Mouse (Mus musculus) embryonic facial prominence, embryonic 10.5 days (tissue): ENCODE measurements around the gene Ugt1a6a. TPM values are rescaled to one million over a fixed set of nuclear protein-coding genes. Genes with fewer than 3 reads are reported as not detected.

Experiments
- DNase-seq: peaks from one replicate; pipeline ENCODE4 v3.0.0-alpha.2; 2017; ENCODE audit warnings: low spot score
- H3K27ac ChIP-seq: fragments of 300-500 bp; sonication (generic); replicated peaks from 2 replicates; pipeline ENCODE4 v1.5.1; 2016; ENCODE audit warnings: mild to moderate bottlenecking
- H3K27me3 ChIP-seq: fragments of 300-500 bp; sonication (generic); replicated peaks from 2 replicates; pipeline ENCODE4 v1.6.1; 2016; ENCODE audit warnings: low read depth, mild to moderate bottlenecking; ENCODE audit not compliant: poor library complexity, severe bottlenecking
- H3K36me3 ChIP-seq: fragments of 300-500 bp; sonication (generic); replicated peaks from 2 replicates; pipeline ENCODE4 v1.6.1; 2016; ENCODE audit warnings: mild to moderate bottlenecking, moderate library complexity
- H3K4me1 ChIP-seq: fragments of 300-500 bp; sonication (generic); 2 replicates; pipeline ENCODE4 v1.6.1; 2016
- H3K4me3 ChIP-seq: fragments of 300-500 bp; sonication (generic); 2 replicates; pipeline ENCODE4 v1.5.1; 2016; ENCODE audit warnings: mild to moderate bottlenecking, moderate library complexity
- H3K9me3 ChIP-seq: fragments of 300-500 bp; sonication (generic); 2 replicates; pipeline ENCODE4 v1.6.1; 2016; ENCODE audit warnings: mild to moderate bottlenecking
- WGBS: fragments of 180-500 bp; shearing (Covaris S2); methylation state at CpG from one replicate; pipeline ENCODE4 v1.1.7; 2016; 5-methylcytosine and 5-hydroxymethylcytosine counted together
- polyA plus RNA-seq: library from polyadenylated mRNA; unstranded; fragments of >200 nt; fragmentation: Nextera tagmentation; extraction: Ambion mirVana; gene quantifications from 2 replicates; pipeline ENCODE4 v1.2.1, GENCODE M21; 2016

The Ugt1a6a gene
- polyA plus RNA-seq, 1 experiment from 2014 or later, result 0.45 TPM

DNA sequence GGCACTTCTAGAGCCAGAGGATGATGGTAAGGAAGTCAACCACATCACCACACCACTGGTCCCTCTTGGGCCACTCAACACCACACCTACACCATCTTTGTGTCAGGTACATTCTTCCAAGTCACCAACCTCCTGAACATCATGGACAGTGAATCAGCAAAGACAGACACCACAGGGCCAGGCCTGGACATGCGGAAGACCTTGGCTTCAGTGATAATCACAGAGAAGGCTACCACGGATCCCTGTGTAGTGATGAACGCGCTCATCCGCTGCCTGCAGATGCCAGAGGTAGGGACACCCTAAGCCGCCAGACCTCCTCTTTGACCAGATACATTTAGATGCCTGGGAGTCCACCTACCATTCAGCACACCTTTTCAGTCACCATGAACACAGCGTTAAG is 93.5 kb downstream of the Ugt1a6a start:
- Histone ChIP-seq H3K9me3 (peaks cover 79% of the 10 kb centered on the region), H3K27me3 (no peaks in the 10 kb centered on the region), H3K4me3 (no peak overlapping the region), H3K27ac (no peak overlapping the region), H3K36me3 (no peaks in the 10 kb centered on the region), H3K4me1 (no peaks in the 10 kb centered on the region)
- 70% methylated on average over 7 of the region's 7 CpGs for WGBS
- DNase-seq, result no peak

GRCm38 (mm10) chr1:88229566-88229965 is 95.0 kb downstream of the Ugt1a6a start:
- Histone ChIP-seq H3K4me1 (no peaks in the 10 kb centered on the region), H3K9me3 (peaks cover 93% of the 10 kb centered on the region), H3K4me3 (no peak overlapping the region), H3K36me3 (no peaks in the 10 kb centered on the region), H3K27ac (no peak overlapping the region), H3K27me3 (no peaks in the 10 kb centered on the region)
- 84% methylated on average over 3 of the region's 3 CpGs for WGBS
- DNase-seq, result no peak

DNA sequence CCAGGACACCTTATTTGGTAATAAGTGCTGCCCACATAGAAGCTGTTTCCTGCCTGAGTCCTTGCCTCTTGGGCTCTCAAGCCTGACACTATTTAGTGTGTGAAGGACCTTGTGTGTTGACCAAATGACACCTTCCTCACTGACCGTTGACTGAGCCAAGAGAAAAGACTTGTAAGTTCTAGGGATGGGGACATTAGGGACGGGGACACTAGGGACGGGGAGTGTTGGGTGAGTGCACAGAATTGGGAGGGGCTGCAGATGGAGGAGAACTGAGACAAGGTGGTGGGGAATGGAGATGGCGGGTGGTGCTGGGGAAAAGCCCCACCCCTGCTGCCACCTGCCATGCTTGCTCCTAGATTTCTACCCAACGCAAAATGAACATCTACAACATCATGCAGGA is 95.4 kb downstream of the Ugt1a6a start:
- peaks cover 98% of the 10 kb centered on the region for H3K9me3 ChIP-seq

GRCm38 (mm10) chr1:88230421-88230820 is 95.8 kb downstream of the Ugt1a6a start:
- WGBS, result 69% methylated on average over 7 of the region's 7 CpGs
- no peak for DNase-seq
- Histone ChIP-seq H3K4me3 (no peak overlapping the region), H3K9me3 (peaks cover 100% of the 10 kb centered on the region), H3K27me3 (no peaks in the 10 kb centered on the region), H3K4me1 (no peaks in the 10 kb centered on the region), H3K36me3 (no peaks in the 10 kb centered on the region), H3K27ac (no peak overlapping the region)

More for the DNA sequence above, 95.4 kb downstream of the Ugt1a6a start:
- H3K4me3 ChIP-seq, result no peak overlapping the region
- H3K27me3 ChIP-seq, result no peaks in the 10 kb centered on the region
- H3K36me3 ChIP-seq, result no peaks in the 10 kb centered on the region
- H3K27ac ChIP-seq, result no peak overlapping the region
- whole genome bisulfite sequencing, result 89% methylated on average over 5 of the region's 5 CpGs
- H3K4me1 ChIP-seq, result no peaks in the 10 kb centered on the region
- DNase-seq, result no peak

DNA sequence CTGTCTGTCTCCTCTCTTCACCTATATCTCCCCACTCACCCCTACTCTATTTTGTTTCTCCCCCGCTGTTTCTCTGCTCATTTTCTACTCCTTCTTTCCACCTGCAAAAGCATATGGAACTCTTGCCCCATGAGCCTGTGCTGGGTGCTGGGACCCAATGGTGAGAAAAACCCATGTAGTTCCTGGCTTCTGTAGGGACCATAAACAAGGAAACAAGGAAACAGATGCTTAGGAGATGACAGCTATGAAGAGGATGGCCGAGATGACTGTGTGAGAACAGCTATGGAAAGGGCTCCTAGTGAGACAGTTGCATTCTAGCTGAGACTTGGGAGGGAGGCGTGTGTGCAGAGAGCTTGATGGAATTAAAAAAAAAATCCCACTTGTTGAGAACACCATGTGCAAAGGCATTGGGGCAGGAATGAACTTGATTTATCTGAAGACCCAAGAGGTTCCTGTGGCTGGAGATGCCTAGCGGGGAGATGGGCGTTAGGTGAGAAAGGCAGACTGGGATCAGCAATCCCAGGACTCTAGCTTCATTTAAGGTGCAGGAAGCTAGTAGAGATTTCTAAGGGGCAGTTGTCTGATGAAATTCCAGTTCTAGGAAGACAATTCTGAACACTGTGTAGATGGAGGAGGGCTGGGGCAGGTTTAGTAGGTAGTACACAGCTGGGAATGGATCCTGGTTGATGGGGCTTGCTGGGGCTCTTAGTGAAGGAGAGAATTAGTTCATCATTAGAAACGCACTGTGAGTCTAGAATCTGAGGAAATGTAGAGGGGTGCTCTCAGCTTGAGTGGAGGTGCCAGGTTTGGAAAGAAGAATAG is 96.6 kb downstream of the Ugt1a6a start:
- Histone ChIP-seq H3K4me1 (no peaks in the 10 kb centered on the region), H3K27me3 (no peaks in the 10 kb centered on the region), H3K4me3 (no peak overlapping the region), H3K9me3 (peaks cover 100% of the 10 kb centered on the region), H3K27ac (no peak overlapping the region), H3K36me3 (no peaks in the 10 kb centered on the region)
- DNase-seq, result no peak
- 76% methylated on average over 6 of the region's 6 CpGs for WGBS

DNA sequence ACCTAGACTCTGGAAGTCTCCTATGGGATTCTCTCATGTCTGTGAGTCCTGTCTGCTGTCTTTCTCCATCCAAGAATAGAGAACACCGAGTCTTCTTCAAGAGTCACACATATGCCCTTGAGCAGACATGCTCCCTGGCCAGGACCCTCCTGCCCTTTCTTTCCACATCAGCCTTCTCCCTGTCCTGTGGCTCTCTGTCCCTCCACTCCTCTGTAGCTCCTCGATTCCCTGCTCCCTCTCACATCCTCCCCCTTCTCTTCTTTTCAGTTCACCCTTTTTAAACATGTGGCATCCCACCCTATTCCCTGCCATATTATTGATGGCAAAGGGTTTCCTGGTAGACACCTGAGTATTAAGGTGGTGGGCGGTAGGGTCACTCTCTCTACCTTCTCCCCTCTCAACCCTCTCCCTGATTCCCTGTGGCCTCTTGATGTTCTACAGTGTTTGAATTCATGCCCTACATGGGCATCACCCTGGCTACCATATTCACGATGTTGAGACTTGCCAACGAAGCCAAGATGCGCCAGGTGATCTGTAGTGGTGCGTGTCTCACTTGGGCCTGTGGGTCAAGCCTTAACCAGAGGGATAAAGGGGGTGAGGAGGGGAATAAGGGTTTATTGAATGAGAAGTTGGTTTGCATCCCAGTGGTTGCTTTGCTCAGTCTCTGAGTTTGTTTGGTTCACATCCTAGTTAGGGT is 97.3 kb downstream of the Ugt1a6a start:
- 69% methylated on average over 7 of the region's 7 CpGs for WGBS
- no peak overlapping the region for H3K27ac ChIP-seq
- H3K4me1 ChIP-seq, result no peaks in the 10 kb centered on the region
- DNase-seq, result no peak
- no peaks in the 10 kb centered on the region for H3K27me3 ChIP-seq
- no peak overlapping the region for H3K4me3 ChIP-seq
- H3K36me3 ChIP-seq, result no peaks in the 10 kb centered on the region
- peaks cover 97% of the 10 kb centered on the region for H3K9me3 ChIP-seq

DNA sequence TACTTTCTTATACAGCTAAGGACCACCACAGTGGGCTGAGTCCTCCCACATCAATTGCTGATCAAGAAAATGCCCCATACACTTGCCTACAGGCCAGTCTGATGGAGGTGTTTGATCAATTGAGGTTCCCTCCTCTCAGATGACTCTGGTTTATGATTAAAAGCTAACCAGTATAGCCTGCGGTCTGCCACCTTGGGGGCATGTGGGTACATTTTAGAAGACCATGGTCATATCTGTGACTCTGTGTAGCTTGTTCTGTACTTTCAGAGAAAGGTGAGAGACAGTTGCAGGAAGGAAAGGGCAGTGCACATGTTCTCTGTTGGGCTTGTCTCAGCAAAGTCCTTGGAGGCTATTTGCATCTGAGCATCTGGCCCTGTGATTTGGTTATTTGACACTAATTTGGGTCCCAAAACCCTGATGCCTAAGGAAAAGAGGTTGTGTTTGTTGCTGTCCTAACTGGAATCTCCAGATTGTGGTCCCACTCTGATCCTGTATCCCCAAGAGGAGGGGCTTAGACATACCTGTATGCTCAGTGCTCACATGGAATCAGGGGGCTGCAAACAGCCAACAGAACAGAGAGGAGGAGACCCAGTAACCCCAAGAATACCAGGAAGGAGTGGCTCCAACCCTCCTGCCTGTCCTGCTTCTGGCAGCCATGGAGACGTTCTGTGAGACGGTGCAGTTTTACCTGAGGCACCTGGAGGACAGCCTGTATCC is 98.2 kb downstream of the Ugt1a6a start:
- H3K36me3 ChIP-seq, result no peaks in the 10 kb centered on the region
- DNase-seq, result no peak
- no peaks in the 10 kb centered on the region for H3K4me1 ChIP-seq
- peaks cover 97% of the 10 kb centered on the region for H3K9me3 ChIP-seq
- H3K4me3 ChIP-seq, result no peak overlapping the region
- no peaks in the 10 kb centered on the region for H3K27me3 ChIP-seq
- H3K27ac ChIP-seq, result no peak overlapping the region
- WGBS, result 56% methylated on average over 3 of the region's 3 CpGs

DNA sequence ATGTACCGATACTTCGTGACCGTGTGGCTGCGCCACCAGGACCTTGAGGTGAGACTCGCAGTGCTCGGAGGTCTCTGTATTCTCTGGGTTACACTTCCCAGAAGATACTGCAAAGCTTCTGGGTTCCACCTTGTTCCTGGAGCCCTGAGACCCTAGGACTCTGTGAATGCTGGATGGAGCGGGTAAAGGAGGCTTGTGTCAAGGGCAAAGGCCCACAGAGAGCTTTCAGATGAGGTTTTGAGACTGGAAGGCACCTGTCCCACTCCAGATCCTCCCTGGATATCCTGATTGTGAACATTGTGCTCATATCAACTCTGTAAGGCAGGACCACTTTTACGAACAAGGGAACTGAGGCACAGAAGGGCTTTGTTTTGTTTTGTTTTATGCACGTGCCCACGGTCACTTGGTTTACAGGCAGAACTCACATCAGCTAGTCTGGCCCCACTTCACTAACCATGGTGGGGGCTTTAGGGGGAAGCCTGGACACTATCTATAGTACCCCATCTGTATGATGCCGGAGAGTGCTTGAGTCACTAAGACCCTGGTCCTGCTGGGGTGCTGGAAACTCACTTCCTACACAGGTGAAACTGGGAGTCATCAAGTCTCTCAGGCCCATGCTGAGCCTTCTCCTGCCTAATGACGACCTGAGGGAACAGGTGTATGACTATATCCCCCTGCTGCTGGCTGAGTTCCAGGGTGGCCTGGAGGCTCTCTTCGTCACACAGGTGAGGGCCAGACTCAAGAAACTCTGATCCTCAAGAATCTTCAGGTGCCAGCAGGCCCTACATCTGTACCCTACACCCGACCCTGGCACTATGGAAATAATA is 99.0 kb downstream of the Ugt1a6a start:
- H3K36me3 ChIP-seq, result no peaks in the 10 kb centered on the region
- peaks cover 97% of the 10 kb centered on the region for H3K9me3 ChIP-seq
- no peak for DNase-seq
- no peak overlapping the region for H3K27ac ChIP-seq
- H3K4me3 ChIP-seq, result no peak overlapping the region
- H3K27me3 ChIP-seq, result no peaks in the 10 kb centered on the region
- H3K4me1 ChIP-seq, result no peaks in the 10 kb centered on the region
- WGBS, result 68% methylated on average over 14 of the region's 14 CpGs

DNA sequence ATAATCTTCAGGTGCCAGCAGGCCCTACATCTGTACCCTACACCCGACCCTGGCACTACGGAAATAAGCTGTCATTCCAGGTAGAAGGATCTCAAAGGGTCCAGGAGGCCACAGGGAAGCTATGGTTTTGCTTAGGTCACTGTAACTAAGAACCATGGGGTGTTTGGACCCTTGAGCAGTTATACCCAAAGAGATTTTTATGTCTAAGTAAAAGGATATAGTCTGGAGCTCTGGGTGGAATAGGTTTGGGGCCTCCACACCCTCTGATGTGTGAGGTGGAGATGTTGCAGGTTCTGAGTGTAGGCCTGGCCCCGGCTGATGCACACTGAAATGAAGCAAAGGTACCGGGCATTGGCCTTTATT is 99.6 kb downstream of the Ugt1a6a start:
- no peaks in the 10 kb centered on the region for H3K4me1 ChIP-seq
- no peaks in the 10 kb centered on the region for H3K36me3 ChIP-seq
- H3K27me3 ChIP-seq, result no peaks in the 10 kb centered on the region
- DNase-seq, result no peak
- no peak overlapping the region for H3K4me3 ChIP-seq
- H3K9me3 ChIP-seq, result peaks cover 97% of the 10 kb centered on the region
- H3K27ac ChIP-seq, result no peak overlapping the region
- WGBS, result 65% methylated on average over 4 of the region's 4 CpGs

DNA sequence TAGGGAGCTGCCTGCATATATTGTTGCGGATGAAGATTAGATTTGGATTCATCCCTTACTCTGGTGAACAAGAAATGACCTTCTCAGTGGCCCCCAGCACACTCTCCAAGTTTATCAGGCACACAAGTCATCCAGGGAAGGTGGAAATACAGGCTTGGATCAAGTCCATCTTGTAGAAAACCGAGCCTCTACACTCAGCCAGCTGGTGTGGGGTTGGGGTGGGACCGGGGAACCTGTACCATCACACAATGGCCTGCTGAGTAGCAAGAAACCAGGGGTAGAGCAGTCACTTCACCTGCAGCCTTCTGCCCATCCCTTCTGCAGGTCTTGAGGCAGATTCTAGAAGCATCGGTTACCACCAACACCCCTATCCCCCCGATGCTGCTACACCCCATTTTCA is 100.0 kb downstream of the Ugt1a6a start:
- DNase-seq, result no peak
- H3K36me3 ChIP-seq, result no peaks in the 10 kb centered on the region
- peaks cover 97% of the 10 kb centered on the region for H3K9me3 ChIP-seq
- no peaks in the 10 kb centered on the region for H3K4me1 ChIP-seq
- H3K27me3 ChIP-seq, result no peaks in the 10 kb centered on the region
- no peak overlapping the region for H3K27ac ChIP-seq
- 46% methylated on average over 5 of the region's 5 CpGs for WGBS
- H3K4me3 ChIP-seq, result no peak overlapping the region

- no peaks in the 10 kb centered on the region for H3K27me3 ChIP-seq
- H3K9me3 ChIP-seq, result peaks cover 97% of the 10 kb centered on the region
- H3K4me3 ChIP-seq, result no peak overlapping the region
- no peaks in the 10 kb centered on the region for H3K36me3 ChIP-seq
- no peaks in the 10 kb centered on the region for H3K4me1 ChIP-seq
- 66% methylated on average over 11 of the region's 11 CpGs for WGBS
- H3K27ac ChIP-seq, result no peak overlapping the region
- DNase-seq, result no peak
These were observed 100.7 kb downstream of the Ugt1a6a start for GRCm38 (mm10) chr1:88235046-88235893.
